Mouse (Mus musculus): ENCODE results near the gene 1700037C18Rik.
"Not testable (repeated sequence)": the region's sequence is repeated elsewhere in the genome, so short reads cannot be mapped to it uniquely, and the experiment has no call there.

The 1700037C18Rik gene

GRCm38 (mm10) chr16:3854437-3855182, 53.9 kb downstream of the 1700037C18Rik start:
- H3K9me3 ChIP-seq (ENCODE audit: low read length), result no peaks in the 10 kb centered on the region
- no peak overlapping the region for H3K4me3 ChIP-seq (replicated peaks; ENCODE audit: low read length)
- no peaks in the 10 kb centered on the region for H3K27me3 ChIP-seq (ENCODE audit: insufficient read depth, low read length)
- peaks cover 7% of the 10 kb centered on the region; the same call in 1 of the 2 replicates for H3K36me3 ChIP-seq (ENCODE audit: insufficient read depth, low read length)
- no peak for TF ChIP-seq POU5F1 (IDR thresholded peaks at IDR 0.05; ENCODE audit: borderline replicate concordance, low read length)
- TF ChIP-seq CTCF (conservative IDR thresholded peaks at IDR 0.05; ENCODE audit: low read length), result no peak
- TF ChIP-seq NANOG (IDR thresholded peaks at IDR 0.05; ENCODE audit: borderline replicate concordance, low read length), result no peak
- H3K4me1 ChIP-seq (replicated peaks; ENCODE audit: low read depth, low read length), result peaks cover 32% of the 10 kb centered on the region

- TF ChIP-seq POU5F1 (IDR thresholded peaks at IDR 0.05; ENCODE audit: borderline replicate concordance, low read length) (no peak), NANOG (IDR thresholded peaks at IDR 0.05; ENCODE audit: borderline replicate concordance, low read length) (no peak), CTCF (conservative IDR thresholded peaks at IDR 0.05; ENCODE audit: low read length) (no peak)
- peaks cover 7% of the 10 kb centered on the region; the same call in 1 of the 2 replicates for H3K36me3 ChIP-seq (ENCODE audit: insufficient read depth, low read length)
- H3K9me3 ChIP-seq (ENCODE audit: low read length), result no peaks in the 10 kb centered on the region
- no peaks in the 10 kb centered on the region for H3K27me3 ChIP-seq (ENCODE audit: insufficient read depth, low read length)
- peaks cover 52% of the 10 kb centered on the region for H3K4me1 ChIP-seq (replicated peaks; ENCODE audit: low read depth, low read length)
- 0 out of 2 replicates have a peak overlapping the region, but pooled peaks have one; percentile 17 for H3K4me3 ChIP-seq (replicated peaks; ENCODE audit: low read length)
These were observed 55.9 kb downstream of the 1700037C18Rik start for GRCm38 (mm10) chr16:3852586-3852985.

DNA sequence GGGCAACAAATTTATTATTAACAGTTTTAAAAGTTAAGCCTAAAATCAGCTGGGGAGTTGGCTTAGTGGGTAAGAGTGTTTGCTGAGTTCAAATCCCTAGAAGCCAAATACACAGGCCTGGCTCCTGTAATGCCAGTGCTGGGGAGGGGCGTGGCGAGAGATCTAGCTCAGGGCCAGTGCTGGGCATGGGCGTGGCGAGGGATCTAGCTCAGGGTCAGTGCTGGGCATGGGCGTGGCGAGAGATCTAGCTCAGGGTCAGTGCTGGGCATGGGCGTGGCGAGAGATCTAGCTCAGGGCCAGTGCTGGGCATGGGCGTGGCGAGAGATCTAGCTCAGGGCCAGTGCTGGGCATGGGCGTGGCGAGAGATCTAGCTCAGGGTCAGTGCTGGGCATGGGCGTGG, 57.2 kb downstream of the 1700037C18Rik start:
- H3K4me3 ChIP-seq (replicated peaks; ENCODE audit: low read length); H3K36me3 ChIP-seq (ENCODE audit: insufficient read depth, low read length); H3K27me3 ChIP-seq (ENCODE audit: insufficient read depth, low read length); H3K9me3 ChIP-seq (ENCODE audit: low read length): not testable (repeated sequence)
- peaks cover 62% of the 10 kb centered on the region for H3K4me1 ChIP-seq (replicated peaks; ENCODE audit: low read depth, low read length)

GRCm38 (mm10) chr16:3848416-3848815, 60.1 kb downstream of the 1700037C18Rik start:
- H3K4me3 ChIP-seq (replicated peaks; ENCODE audit: low read length), result no peak overlapping the region
- peak; percentile 22 for TF ChIP-seq CTCF (conservative IDR thresholded peaks at IDR 0.05; ENCODE audit: low read length)
- TF ChIP-seq NANOG (IDR thresholded peaks at IDR 0.05; ENCODE audit: borderline replicate concordance, low read length), result no peak
- peaks cover 78% of the 10 kb centered on the region for H3K4me1 ChIP-seq (replicated peaks; ENCODE audit: low read depth, low read length)

DNA sequence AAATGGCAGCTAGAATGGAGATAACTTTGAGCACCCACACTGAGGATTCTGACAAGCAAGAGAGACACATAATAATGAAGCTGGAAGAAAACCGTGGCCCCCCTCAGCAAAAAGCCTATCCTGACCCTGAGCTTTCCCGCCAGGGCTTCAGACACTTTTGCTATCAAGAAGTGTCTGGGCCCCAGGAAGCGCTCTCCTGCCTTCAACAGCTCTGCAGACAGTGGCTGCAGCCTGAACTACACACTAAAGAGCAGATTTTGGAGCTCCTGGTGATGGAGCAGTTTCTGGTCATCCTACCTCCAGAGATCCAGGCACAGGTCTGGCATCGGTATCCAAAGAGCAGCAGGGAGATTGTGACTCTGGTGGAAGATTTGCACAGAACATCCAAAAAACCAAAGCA, 60.6 kb downstream of the 1700037C18Rik start:
- TF ChIP-seq NANOG (IDR thresholded peaks at IDR 0.05; ENCODE audit: borderline replicate concordance, low read length), result no peak
- no peak for TF ChIP-seq POU5F1 (IDR thresholded peaks at IDR 0.05; ENCODE audit: borderline replicate concordance, low read length)
- no peak for TF ChIP-seq CTCF (conservative IDR thresholded peaks at IDR 0.05; ENCODE audit: low read length)
- Histone ChIP-seq H3K4me1 (replicated peaks; ENCODE audit: low read depth, low read length) (peaks cover 80% of the 10 kb centered on the region), H3K4me3 (replicated peaks; ENCODE audit: low read length) (peak overlapping the region; percentile 86), H3K27me3 (ENCODE audit: insufficient read depth, low read length) (no peaks in the 10 kb centered on the region), H3K9me3 (ENCODE audit: low read length) (no peaks in the 10 kb centered on the region), H3K36me3 (ENCODE audit: insufficient read depth, low read length) (no peaks in the 10 kb centered on the region)

More at GRCm38 (mm10) chr16:3848416-3848815, 60.1 kb downstream of the 1700037C18Rik start:
- no peaks in the 10 kb centered on the region for H3K36me3 ChIP-seq (ENCODE audit: insufficient read depth, low read length)
- no peaks in the 10 kb centered on the region for H3K9me3 ChIP-seq (ENCODE audit: low read length)
- no peaks in the 10 kb centered on the region for H3K27me3 ChIP-seq (ENCODE audit: insufficient read depth, low read length)

GRCm38 (mm10) chr16:3846711-3847518, 61.6 kb downstream of the 1700037C18Rik start, which contains the start of gene Zfp174:
Gene Zfp174, plus strand, starts transcription at chr16:3847268.
- peak within 1 kb of the TSS; percentile 86 for H3K4me3 ChIP-seq (replicated peaks; ENCODE audit: low read length)

More at GRCm38 (mm10) chr16:3846711-3847518, 61.6 kb downstream of the 1700037C18Rik start, which contains the start of gene Zfp174:
- H3K36me3 ChIP-seq (ENCODE audit: insufficient read depth, low read length), result no peaks in the 10 kb centered on the region
- H3K27me3 ChIP-seq (ENCODE audit: insufficient read depth, low read length), result no peaks in the 10 kb centered on the region
- TF ChIP-seq CTCF (conservative IDR thresholded peaks at IDR 0.05; ENCODE audit: low read length) (0 out of 2 replicates have a peak, but pooled peaks have one; percentile 2), POU5F1 (IDR thresholded peaks at IDR 0.05; ENCODE audit: borderline replicate concordance, low read length) (no peak), NANOG (IDR thresholded peaks at IDR 0.05; ENCODE audit: borderline replicate concordance, low read length) (no peak)
- H3K9me3 ChIP-seq (ENCODE audit: low read length), result no peaks in the 10 kb centered on the region
- H3K4me1 ChIP-seq (replicated peaks; ENCODE audit: low read depth, low read length), result peaks cover 80% of the 10 kb centered on the region
